Mouse (Mus musculus) forebrain, embryonic 14.5 days (tissue): Measurements from ENCODE around the gene Fkbp5. TPM values are rescaled to one million over a fixed set of nuclear protein-coding genes. Genes with fewer than 3 reads are reported as not detected.

Experiments
- ATAC-seq: fragments of 200-750 bp; cut with Nextera tagmentation; 2 replicates; pipeline ENCODE4 v1.8.0; 2017; ENCODE audit warnings: mild to moderate bottlenecking, moderate library complexity
- DNase-seq: peaks from one replicate; pipeline ENCODE4 v3.0.0-alpha.2; 2015; ENCODE audit warnings: low spot score
- H3K27ac ChIP-seq: fragments of 300-500 bp; sonication (generic); 2 replicates; pipeline ENCODE4 v1.5.1; 2014; ENCODE audit warnings: low read depth, mild to moderate bottlenecking, control low read depth, low read length, moderate library complexity
- H3K27me3 ChIP-seq: fragments of 300-500 bp; sonication (generic); replicated peaks from 2 replicates; pipeline ENCODE4 v1.6.1; 2014; ENCODE audit warnings: low read length, control low read depth, mixed read lengths; ENCODE audit not compliant: control insufficient read depth, insufficient read depth
- H3K36me3 ChIP-seq: fragments of 300-500 bp; sonication (generic); 2 replicates; pipeline ENCODE4 v1.6.1; 2014; ENCODE audit warnings: low read length, control low read depth; ENCODE audit not compliant: control insufficient read depth, insufficient read depth
- H3K4me1 ChIP-seq: fragments of 300-500 bp; sonication (generic); 2 replicates; pipeline ENCODE4 v1.6.1; 2014; ENCODE audit warnings: antibody characterized with exemption, low read length, control low read depth; ENCODE audit not compliant: control insufficient read depth, insufficient read depth
- H3K4me2 ChIP-seq: fragments of 300-500 bp; sonication (generic); 2 replicates; pipeline ENCODE4 v1.6.1; 2014; ENCODE audit warnings: mild to moderate bottlenecking, control low read depth, low read length
- H3K4me3 ChIP-seq: fragments of 300-500 bp; sonication (generic); 2 replicates; pipeline ENCODE4 v1.5.1; 2014; ENCODE audit warnings: low read depth, low read length, control low read depth
- H3K9ac ChIP-seq: fragments of 300-500 bp; sonication (generic); 2 replicates; pipeline ENCODE4 v1.6.1; 2014; ENCODE audit warnings: mild to moderate bottlenecking, low read length, control low read depth, moderate library complexity
- H3K9me3 ChIP-seq: fragments of 300-500 bp; sonication (generic); replicated peaks from 2 replicates; pipeline ENCODE4 v1.6.1; 2016; ENCODE audit warnings: low read length, control low read depth, mixed read lengths; ENCODE audit not compliant: control insufficient read depth
- WGBS: fragments of 180-500 bp; shearing (Covaris S2); extraction: QIAGEN DNeasy Blood & Tissue Kit; methylation state at CpG from one replicate; pipeline ENCODE4 v1.1.7; 2014; 5-methylcytosine and 5-hydroxymethylcytosine counted together
- polyA plus RNA-seq: library from polyadenylated mRNA; unstranded; fragments of >200 nt; fragmentation: Nextera tagmentation; extraction: Ambion mirVana; gene quantifications from 2 replicates; pipeline ENCODE4 v1.2.1, GENCODE M21; 2014

The Fkbp5 gene
- polyA plus RNA-seq, 1 experiment from 2014 or later = 11.7 TPM

DNA sequence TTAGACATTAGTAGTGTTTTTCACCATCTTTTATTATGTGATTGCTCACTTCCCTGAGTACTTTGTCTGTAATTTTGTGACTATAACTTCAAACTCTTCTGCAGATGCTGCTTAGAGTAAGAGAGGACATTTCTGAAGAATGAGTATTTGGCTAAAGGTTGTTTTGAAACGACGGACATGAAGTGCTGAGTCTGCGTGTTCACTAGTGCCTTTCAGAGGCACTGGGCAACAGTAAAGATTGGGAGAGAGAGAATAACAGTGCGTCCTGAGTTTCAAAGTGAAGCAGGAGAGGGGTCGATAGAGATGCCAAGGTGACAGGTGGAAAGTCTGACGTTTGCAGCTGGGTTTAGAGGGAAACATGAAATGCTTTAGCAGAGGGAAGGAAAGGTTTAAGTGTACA lies 69.1 kb downstream of the Fkbp5 start:
- 85% methylated on average over 6 of the region's 6 CpGs for whole genome bisulfite sequencing
- Histone ChIP-seq H3K4me3 (no peak overlapping the region), H3K27me3 (no peaks in the 10 kb centered on the region), H3K9me3 (no peaks in the 10 kb centered on the region), H3K36me3 (no peaks in the 10 kb centered on the region), H3K4me2 (no peak overlapping the region), H3K4me1 (peaks cover 2% of the 10 kb centered on the region; the same call in 1 of the 2 replicates), H3K9ac (no peak overlapping the region), H3K27ac (no peak overlapping the region)
- DNase-seq (no peak), ATAC-seq (no peak)

DNA sequence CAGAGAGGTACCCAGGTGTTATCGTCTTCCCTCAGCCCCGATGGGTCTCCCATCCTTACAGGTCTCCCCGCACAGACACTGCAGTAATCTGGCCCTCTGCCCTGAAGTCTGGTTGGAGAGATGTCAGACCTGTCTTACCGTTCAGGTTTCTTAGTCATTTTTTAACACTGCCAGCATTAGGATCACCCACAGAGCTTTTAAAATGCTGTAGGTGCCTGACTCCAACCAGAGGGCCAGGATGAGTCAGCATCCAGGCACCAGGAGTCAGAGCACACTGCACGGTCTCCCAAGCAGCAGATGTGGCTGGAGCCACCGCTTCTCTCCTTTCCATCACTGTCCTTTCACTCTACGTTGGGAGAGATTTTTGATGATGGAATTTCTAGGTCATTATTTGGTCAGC lies 69.5 kb downstream of the Fkbp5 start:
- no peak overlapping the region for H3K9ac ChIP-seq
- ATAC-seq = no peak
- no peak for DNase-seq
- H3K4me3 ChIP-seq = no peak overlapping the region
- H3K4me1 ChIP-seq = peaks cover 2% of the 10 kb centered on the region; the same call in 1 of the 2 replicates
- WGBS = 83% methylated on average over 7 of the region's 7 CpGs
- H3K27me3 ChIP-seq = no peaks in the 10 kb centered on the region
- H3K36me3 ChIP-seq = no peaks in the 10 kb centered on the region
- no peak overlapping the region for H3K27ac ChIP-seq
- no peak overlapping the region for H3K4me2 ChIP-seq
- no peaks in the 10 kb centered on the region for H3K9me3 ChIP-seq

DNA sequence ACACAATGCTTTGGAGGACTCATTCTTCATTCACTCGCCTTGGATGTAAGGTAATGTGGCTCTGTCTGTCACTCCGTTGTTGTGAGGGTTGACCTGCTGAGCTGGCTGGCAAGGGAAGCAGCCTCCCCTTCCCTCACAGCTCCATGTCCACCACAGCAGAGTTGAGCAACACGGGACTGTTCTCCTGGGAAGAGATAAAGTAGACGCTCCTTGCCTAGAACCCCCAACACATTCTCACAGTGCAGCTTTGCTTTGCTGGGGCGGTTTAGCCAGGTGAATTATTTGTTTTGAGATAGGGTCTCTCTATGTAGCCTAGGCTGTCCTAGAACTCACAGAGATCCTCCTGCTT lies 70.5 kb downstream of the Fkbp5 start:
- Histone ChIP-seq H3K4me1 (peaks cover 2% of the 10 kb centered on the region; the same call in 1 of the 2 replicates), H3K4me3 (no peak overlapping the region), H3K27ac (no peak overlapping the region), H3K9me3 (no peaks in the 10 kb centered on the region), H3K27me3 (no peaks in the 10 kb centered on the region), H3K9ac (no peak overlapping the region), H3K4me2 (no peak overlapping the region), H3K36me3 (no peaks in the 10 kb centered on the region)
- DNase-seq = no peak
- WGBS = 82% methylated on average over 5 of the region's 5 CpGs
- ATAC-seq = no peak

DNA sequence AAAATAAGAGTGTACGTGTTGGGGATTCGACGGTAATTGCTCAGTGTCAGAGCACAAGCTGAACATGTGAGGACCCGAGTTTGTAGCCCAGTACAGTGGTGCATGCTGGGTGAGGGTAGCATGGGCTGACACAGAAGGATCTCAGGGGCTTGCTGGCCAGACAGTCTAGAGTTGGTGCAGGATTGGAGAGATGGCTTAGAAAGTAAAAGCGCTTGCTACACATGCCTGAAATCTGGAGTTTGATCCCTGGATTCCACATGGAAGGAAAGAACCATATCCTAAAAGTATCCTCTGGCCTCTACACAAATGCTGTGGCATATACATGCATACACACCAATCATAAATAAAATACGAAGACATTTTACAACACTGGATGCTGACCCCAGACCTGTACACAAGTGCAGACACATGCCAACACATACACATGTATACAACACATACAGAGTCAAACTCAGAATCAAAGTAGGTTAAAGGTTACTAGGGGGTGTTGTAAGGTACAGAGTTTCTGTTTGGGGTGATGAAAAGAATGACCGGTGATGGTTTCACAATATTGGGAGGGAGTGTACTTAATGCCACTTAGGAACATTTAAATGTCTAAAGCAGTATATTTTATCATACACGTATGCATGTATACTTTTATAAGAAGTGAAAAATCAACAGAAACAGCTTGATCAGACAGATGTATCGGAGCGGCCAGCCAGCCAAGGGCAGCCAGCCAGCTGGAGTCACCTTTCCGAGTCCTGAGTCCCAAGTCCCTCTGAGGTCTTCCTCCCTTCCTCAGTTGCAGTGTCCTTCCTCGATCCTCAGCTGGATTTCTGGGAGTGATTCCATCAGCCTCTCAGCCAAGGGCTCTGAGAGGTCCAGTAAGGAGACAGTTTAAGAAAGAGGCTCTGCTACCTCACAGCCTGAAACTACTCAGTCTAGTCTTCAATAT lies 71.2 kb downstream of the Fkbp5 start:
- no peaks in the 10 kb centered on the region for H3K36me3 ChIP-seq
- ATAC-seq (no peak), DNase-seq (no peak)
- no peak overlapping the region for H3K27ac ChIP-seq
- H3K27me3 ChIP-seq = no peaks in the 10 kb centered on the region
- peaks cover 2% of the 10 kb centered on the region; the same call in 1 of the 2 replicates for H3K4me1 ChIP-seq
- H3K9ac ChIP-seq = no peak overlapping the region
- no peak overlapping the region for H3K4me2 ChIP-seq
- no peaks in the 10 kb centered on the region for H3K9me3 ChIP-seq
- 92% methylated on average over 12 of the region's 12 CpGs for WGBS
- H3K4me3 ChIP-seq = no peak overlapping the region

DNA sequence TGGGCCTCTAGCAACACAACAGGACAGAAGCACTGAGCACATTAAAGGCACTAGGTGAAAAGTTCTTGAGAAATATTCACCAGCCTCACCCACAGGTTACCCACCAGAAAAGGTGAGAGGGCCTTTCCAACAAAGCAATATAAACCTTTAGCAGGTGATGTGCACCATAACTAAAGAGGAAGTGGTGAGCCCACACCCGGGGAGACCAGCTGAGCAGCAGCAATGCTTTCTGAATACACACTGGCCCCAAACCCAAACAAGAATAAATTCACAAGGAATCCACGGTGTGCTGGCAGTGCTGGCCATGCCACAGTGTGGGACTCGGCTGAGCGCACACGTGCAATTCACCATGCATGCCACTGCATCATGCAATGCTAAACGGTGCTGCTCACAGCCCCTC lies 74.7 kb downstream of the Fkbp5 start:
- Histone ChIP-seq H3K4me1 (no peaks in the 10 kb centered on the region), H3K27me3 (no peaks in the 10 kb centered on the region), H3K4me3 (no peak overlapping the region), H3K9me3 (no peaks in the 10 kb centered on the region), H3K27ac (no peak overlapping the region), H3K4me2 (no peak overlapping the region), H3K36me3 (peaks cover 4% of the 10 kb centered on the region; the same call in 1 of the 2 replicates), H3K9ac (no peak overlapping the region)
- DNase-seq (no peak), ATAC-seq (no peak)
- 74% methylated on average over 6 of the region's 6 CpGs for WGBS

DNA sequence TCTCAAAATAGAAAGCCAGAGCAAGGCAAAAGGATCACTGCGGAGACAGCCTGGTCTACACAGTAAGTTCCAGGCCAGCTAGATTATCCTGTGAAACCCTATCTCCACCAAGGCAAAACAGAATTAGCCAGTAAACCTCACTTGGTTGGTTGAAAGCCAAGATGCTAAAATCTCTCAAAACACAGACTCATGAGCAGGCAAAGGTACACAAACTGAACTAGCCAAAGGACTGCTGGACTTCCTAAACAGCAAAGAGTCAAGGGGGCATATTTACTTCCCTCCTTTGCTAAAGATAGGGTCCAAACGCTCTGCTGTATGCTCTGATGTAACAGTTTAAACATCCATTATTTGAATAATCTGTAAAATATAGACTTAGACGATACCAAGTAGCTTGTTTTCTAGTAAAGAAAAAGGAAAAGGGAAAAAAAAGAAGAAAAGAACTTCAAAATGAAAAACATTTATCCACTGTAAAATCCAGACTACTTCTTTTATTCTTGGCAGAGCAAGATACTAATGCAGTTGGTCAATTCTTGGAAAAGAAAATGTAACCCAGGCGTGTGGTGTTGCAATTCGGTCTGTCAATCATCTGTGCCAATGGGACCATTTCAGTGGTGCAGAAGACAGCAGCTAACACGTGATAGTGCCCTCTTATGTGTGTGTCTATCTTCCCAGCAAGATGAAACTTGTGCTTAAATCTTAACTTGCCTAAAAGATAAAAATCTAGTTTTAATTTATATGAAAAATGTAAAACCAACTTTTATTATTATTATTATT lies 78.8 kb downstream of the Fkbp5 start:
- Histone ChIP-seq H3K27me3 (no peaks in the 10 kb centered on the region), H3K9me3 (no peaks in the 10 kb centered on the region), H3K9ac (no peak overlapping the region), H3K36me3 (peaks cover 12% of the 10 kb centered on the region; the same call in 1 of the 2 replicates), H3K4me2 (no peak overlapping the region), H3K4me1 (no peaks in the 10 kb centered on the region), H3K4me3 (no peak overlapping the region), H3K27ac (no peak overlapping the region)
- 86% methylated on average over 6 of the region's 6 CpGs for WGBS
- DNase-seq = no peak
- no peak for ATAC-seq

DNA sequence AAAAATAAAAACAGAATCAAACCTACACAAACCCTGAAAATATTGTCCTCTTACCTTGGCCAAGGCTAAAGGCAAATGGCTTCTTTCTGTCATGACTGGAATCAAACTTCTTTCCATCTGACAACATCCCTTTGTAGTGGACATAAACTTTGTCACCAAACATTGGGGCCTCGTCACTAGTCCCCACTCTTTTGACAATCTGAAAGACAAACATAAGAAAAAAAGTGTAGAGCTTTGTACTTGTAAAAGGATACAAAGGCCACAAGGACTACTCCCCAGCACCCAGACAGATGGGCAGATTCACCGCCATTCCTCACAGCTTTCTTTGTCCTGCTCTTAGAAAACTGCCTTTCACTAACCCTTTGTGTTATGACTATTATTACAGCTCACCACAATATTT lies 79.4 kb downstream of the Fkbp5 start:
- Histone ChIP-seq H3K9me3 (no peaks in the 10 kb centered on the region), H3K4me2 (no peak overlapping the region)

DNA sequence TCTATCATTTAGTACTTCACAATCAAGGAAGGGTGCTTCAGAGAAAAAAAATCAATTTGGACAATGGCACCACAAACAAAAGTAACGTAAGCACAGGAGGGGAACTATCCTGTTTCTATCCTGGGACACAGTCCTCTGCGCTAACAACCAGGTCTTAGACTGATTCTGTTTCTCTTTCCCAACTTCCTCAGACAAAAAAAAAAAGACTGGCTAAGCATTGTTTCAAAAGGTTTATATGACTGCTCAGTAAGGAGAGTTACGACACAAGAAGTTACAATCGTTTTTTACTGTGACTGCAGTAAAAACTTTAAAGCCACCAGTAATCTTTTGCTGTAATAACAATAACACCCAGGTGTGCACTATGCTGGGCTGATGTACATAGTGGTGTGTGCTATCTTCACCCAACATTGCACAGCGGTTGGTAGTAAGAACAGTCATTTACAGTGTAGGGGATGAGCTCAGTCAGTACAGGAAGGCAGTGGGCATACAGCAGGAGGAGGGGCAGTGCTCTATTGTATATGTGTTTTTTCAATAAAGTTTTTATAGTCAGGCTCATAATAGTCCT lies 82.3 kb downstream of the Fkbp5 start:
- no peaks in the 10 kb centered on the region for H3K4me1 ChIP-seq
- no peak overlapping the region for H3K9ac ChIP-seq
- H3K9me3 ChIP-seq = no peaks in the 10 kb centered on the region
- H3K27me3 ChIP-seq = no peaks in the 10 kb centered on the region
- no peak overlapping the region for H3K4me2 ChIP-seq
- DNase-seq = no peak
- no peak overlapping the region for H3K27ac ChIP-seq
- 95% methylated on average over 5 of the region's 5 CpGs for WGBS
- H3K36me3 ChIP-seq = peaks cover 15% of the 10 kb centered on the region; the same call in 1 of the 2 replicates
- ATAC-seq = no peak
- no peak overlapping the region for H3K4me3 ChIP-seq

More for the DNA sequence above, 79.4 kb downstream of the Fkbp5 start:
- Histone ChIP-seq H3K27me3 (no peaks in the 10 kb centered on the region), H3K4me3 (no peak overlapping the region), H3K36me3 (peaks cover 14% of the 10 kb centered on the region; the same call in 1 of the 2 replicates), H3K9ac (no peak overlapping the region), H3K27ac (no peak overlapping the region), H3K4me1 (no peaks in the 10 kb centered on the region)
- ATAC-seq = no peak
- WGBS = 76% methylated on average over 2 of the region's 2 CpGs
- DNase-seq = no peak
